ENCODE assay signal across 9 mouse cellular contexts in the genomic region with DNA sequence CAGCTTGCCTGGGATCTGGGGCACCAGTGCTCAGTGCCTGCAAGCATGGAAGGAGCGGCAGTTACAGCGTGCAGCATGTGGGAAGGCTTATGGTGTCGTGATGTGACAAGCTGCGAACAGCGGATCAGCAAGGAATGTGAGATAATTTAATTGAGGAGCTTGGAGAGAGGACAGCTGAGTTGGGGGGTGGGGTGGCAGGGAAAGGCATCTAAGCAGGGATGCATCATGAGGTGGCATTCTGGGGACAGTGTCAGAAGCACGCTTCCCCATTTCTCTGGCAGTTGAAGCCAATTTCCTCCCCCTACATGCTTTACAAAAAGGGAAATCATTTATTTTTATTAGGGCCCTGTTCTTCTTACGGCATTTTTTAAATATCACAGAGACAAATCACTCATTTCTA.
DNase-seq lines count a peak whose midpoint lies in the region; ATAC-seq and TF ChIP-seq lines count a peak whose summit lies in the region.
"Had no signal": no experiment of that assay in that cellular context is flagged by ENCODE, and none has a peak within 500 bp of the region (broad histone marks: within the 10 kb centered on the region; RNA-seq: fewer than 3 reads in every experiment).

No protein-coding gene starts in this region.

- H3K9ac ChIP-seq in heart, embryonic 11.5 days (ENCODE audit: low read depth, low read length): no peak overlapping the region
- H3K9ac ChIP-seq in MEL (ENCODE audit: control insufficient read depth, low read depth, low read length, poor library complexity, severe bottlenecking): no peak overlapping the region

- no peak; the same call in 1 of the 2 replicates for ATAC-seq in heart, embryonic 11.5 days (replicated peaks; ENCODE audit: insufficient number of reproducible peaks, low FRiP score, low TSS enrichment)
- ATAC-seq in hematopoietic stem cell, adult 5-6 weeks (replicated peaks in 1 of 2; ENCODE audit: insufficient read depth in 1 of 2, low FRiP score in 2 of 2, low TSS enrichment in 1 of 2, low read depth in 1 of 2, poor library complexity in 2 of 2, severe bottlenecking in 2 of 2): peak; percentile 68 to 72
- ATAC-seq in megakaryocyte progenitor cell, adult 5-6 weeks (replicated peaks; ENCODE audit: poor library complexity): peak; percentile 82

- H3K4me2 ChIP-seq in heart, embryonic 11.5 days: peak overlapping the region; percentile 20; the same call in 1 of the 2 replicates

- TF ChIP-seq EP300 in MEL (IDR thresholded peaks at IDR 0.05; ENCODE audit: low read depth in 1 of 2, low read length in 2 of 2): 0 out of 4 replicates have a peak, but pooled peaks of 1 of the 2 experiments have one; percentile 21

- H3K9me3 ChIP-seq in heart, embryonic 11.5 days (replicated peaks; ENCODE audit: control insufficient read depth, low read length): no peaks in the 10 kb centered on the region
- no peaks in the 10 kb centered on the region for H3K9me3 ChIP-seq in MEL (replicated peaks; ENCODE audit: insufficient read depth, low read length)

- no peak for DNase-seq in heart, postnatal 36 days
- DNase-seq in MEL (ENCODE audit: low read depth, low spot score): peak; percentile 51
- peak; percentile 73 for DNase-seq in telencephalon, adult 2 months (ENCODE audit: low read depth, low spot score)
- no peak for DNase-seq in lung, postnatal 25 days (ENCODE audit: low spot score)
- DNase-seq in c-Kit-positive CD71-positive TER-119-positive erythroid progenitor cells, embryonic 14.5 days (ENCODE audit: low spot score): no peak

- no peak for TF ChIP-seq POLR2A in MEL (IDR thresholded peaks at IDR 0.05; ENCODE audit: control insufficient read depth in 1 of 2, insufficient read depth in 1 of 2, low read depth in 1 of 2, low read length in 2 of 2, poor library complexity in 1 of 2)

- WGBS in heart, embryonic 11.5 days (ENCODE audit: insufficient replicate concordance): 17% methylated on average over 7 of the region's 7 CpGs

- no peaks in the 10 kb centered on the region for H3K36me3 ChIP-seq in heart, embryonic 11.5 days (ENCODE audit: control insufficient read depth, insufficient read depth, low read length)
- H3K36me3 ChIP-seq in MEL (ENCODE audit: control insufficient read depth in 1 of 2, insufficient read depth in 2 of 2, low read length in 2 of 2): no peaks in the 10 kb centered on the region

- H3K27ac ChIP-seq in heart, embryonic 11.5 days (ENCODE audit: low read depth, low read length): no peak overlapping the region
- H3K27ac ChIP-seq in MEL (ENCODE audit: control insufficient read depth, low read depth, low read length): no peak overlapping the region

- no peak for TF ChIP-seq CTCF in MEL (IDR thresholded peaks at IDR 0.05 in 2 of 3, conservative IDR thresholded peaks at IDR 0.05 in 1 of 3; ENCODE audit: control insufficient read depth in 1 of 3, insufficient read depth in 1 of 3, low read depth in 2 of 3, low read length in 3 of 3, poor library complexity in 1 of 3, severe bottlenecking in 1 of 3)

- H3K27me3 ChIP-seq in heart, embryonic 11.5 days (ENCODE audit: control insufficient read depth, insufficient read depth, low read length): no peaks in the 10 kb centered on the region
- H3K27me3 ChIP-seq in MEL (ENCODE audit: control insufficient read depth in 1 of 2, insufficient read depth in 2 of 2, low read length in 2 of 2): peaks cover 0 to 3% of the 10 kb centered on the region in 2 experiments; a peak in 2 of 4 replicates

- no peaks in the 10 kb centered on the region for H3K79me2 ChIP-seq in MEL (ENCODE audit: control insufficient read depth, insufficient read depth, low read length, poor library complexity)

- H3K4me1 ChIP-seq in heart, embryonic 11.5 days (ENCODE audit: control insufficient read depth, insufficient read depth, low read length): peaks cover 67% of the 10 kb centered on the region
- H3K4me1 ChIP-seq in MEL (ENCODE audit: control insufficient read depth in 1 of 2, insufficient read depth in 2 of 2, low read length in 2 of 2): 0 out of 4 replicates have a peak, but pooled peaks cover 0 to 3% of the 10 kb centered on the region in 2 experiments

- H3K4me3 ChIP-seq in heart, embryonic 11.5 days (ENCODE audit: low read depth, low read length): no peak overlapping the region
- no peak overlapping the region for H3K4me3 ChIP-seq in MEL (ENCODE audit: control insufficient read depth in 1 of 2, insufficient read depth in 1 of 2, low read depth in 2 of 2, low read length in 2 of 2)
- H3K4me3 ChIP-seq: erythroblast, embryonic 14.5 days had no signal

- no peak for TF ChIP-seq RAD21 in MEL (IDR thresholded peaks at IDR 0.05; ENCODE audit: low read depth, low read length)

- intact Hi-C loops in heart, postnatal 36 days (cut with DNase I): no loop called here

TF ChIP-seq in MEL, 35 proteins besides CTCF, POLR2A, EP300 and RAD21:
- no peak for TF ChIP-seq MYC (IDR thresholded peaks at IDR 0.05; ENCODE audit: low read depth, low read length)
- TF ChIP-seq POLR2AphosphoS2 (IDR thresholded peaks at IDR 0.05; ENCODE audit: low read length): no peak
- no peak for TF ChIP-seq BHLHE40 (IDR thresholded peaks at IDR 0.05; ENCODE audit: borderline replicate concordance, low read depth, low read length)
- no peak for TF ChIP-seq RCOR1 (IDR thresholded peaks at IDR 0.05; ENCODE audit: low read depth, low read length)
- TF ChIP-seq ZC3H11A (IDR thresholded peaks at IDR 0.05; ENCODE audit: low read depth, low read length): no peak
- no peak for TF ChIP-seq NELFE (IDR thresholded peaks at IDR 0.05; ENCODE audit: low read depth, low read length)
- no peak for TF ChIP-seq ETS1 (IDR thresholded peaks at IDR 0.05; ENCODE audit: low read depth, low read length)
- no peak for TF ChIP-seq HCFC1 (IDR thresholded peaks at IDR 0.05; ENCODE audit: low read depth, low read length)
- no peak for TF ChIP-seq TCF12 (IDR thresholded peaks at IDR 0.05; ENCODE audit: low read depth, low read length)
- TF ChIP-seq USF2 (IDR thresholded peaks at IDR 0.05; ENCODE audit: borderline replicate concordance in 1 of 2, insufficient read depth in 1 of 2, low read depth in 1 of 2, low read length in 2 of 2): no peak
- no peak for TF ChIP-seq E2F4 (IDR thresholded peaks at IDR 0.05; ENCODE audit: borderline replicate concordance, low read depth, low read length)
- no peak for TF ChIP-seq KAT2A (conservative IDR thresholded peaks at IDR 0.05; ENCODE audit: low read depth, low read length)
- TF ChIP-seq USF1 (IDR thresholded peaks at IDR 0.05; ENCODE audit: low read depth, low read length): no peak
- TF ChIP-seq MYB (IDR thresholded peaks at IDR 0.05; ENCODE audit: low read depth, low read length): no peak
- no peak for TF ChIP-seq GABPA (IDR thresholded peaks at IDR 0.05; ENCODE audit: low read depth, low read length)
- TF ChIP-seq CHD2 (IDR thresholded peaks at IDR 0.05; ENCODE audit: low read length): no peak
TF ChIP-seq in MEL: peak in this region for 0.

Comparison
In these comparisons a context has a peak if more than half of its experiments do, and no peak if none do; other contexts are left out.
1. DNase-seq: peak in MEL (single experiment) and telencephalon, adult 2 months (single experiment); none in heart, postnatal 36 days (0 of 2), lung, postnatal 25 days (single experiment) and c-Kit-positive CD71-positive TER-119-positive erythroid progenitor cells, embryonic 14.5 days (single experiment).